Mouse (Mus musculus): ENCODE results near the gene Gm3448. TPM values are rescaled to one million over a fixed set of nuclear protein-coding genes. Genes with fewer than 3 reads are reported as not detected.
"Not testable (repeated sequence)": the region's sequence is repeated elsewhere in the genome, so short reads cannot be mapped to it uniquely, and the experiment has no call there.

Gm3448 gene
- total RNA-seq, 2 experiments from 2014 or later: 5.7 to 8.3 TPM

- peak; percentile 65 for ATAC-seq (ENCODE audit: poor library complexity, severe bottlenecking)
Measured at GRCm38 (mm10) chr17:15040455-15040854, 882 bp downstream of the Gm3448 start.

- peak; percentile 41 for ATAC-seq (ENCODE audit: poor library complexity, severe bottlenecking)
Measured at GRCm38 (mm10) chr17:15031414-15031813, 9.9 kb downstream of the Gm3448 start.

- not testable (repeated sequence) for ATAC-seq (ENCODE audit: poor library complexity, severe bottlenecking)
Measured at GRCm38 (mm10) chr17:15025513-15025912, 15.8 kb downstream of the Gm3448 start.

GRCm38 (mm10) chr17:15024502-15025193 is 16.7 kb downstream of the Gm3448 start:
- peak; percentile 60 for ATAC-seq (ENCODE audit: poor library complexity, severe bottlenecking)

GRCm38 (mm10) chr17:15023878-15024492 is 17.4 kb downstream of the Gm3448 start:
- peak; percentile 38 for ATAC-seq (ENCODE audit: poor library complexity, severe bottlenecking)

- peak; percentile 70 for ATAC-seq (ENCODE audit: poor library complexity, severe bottlenecking)
Measured at GRCm38 (mm10) chr17:15021503-15022220, 19.7 kb downstream of the Gm3448 start.

- peak; percentile 95 for ATAC-seq (ENCODE audit: poor library complexity, severe bottlenecking)
Measured at GRCm38 (mm10) chr17:15009706-15010413, 31.5 kb downstream of the Gm3448 start, which contains the start of gene Gm3435. Gm3435 (plus strand) TSS chr17:15010176.

GRCm38 (mm10) chr17:15009088-15009487 is 32.2 kb downstream of the Gm3448 start:
- ATAC-seq (ENCODE audit: poor library complexity, severe bottlenecking): peak; percentile 64

GRCm38 (mm10) chr17:15000047-15000446 is 41.3 kb downstream of the Gm3448 start:
- ATAC-seq (ENCODE audit: poor library complexity, severe bottlenecking): peak; percentile 40

GRCm38 (mm10) chr17:14994140-14994539 is 47.2 kb downstream of the Gm3448 start:
- ATAC-seq (ENCODE audit: poor library complexity, severe bottlenecking): not testable (repeated sequence)

- peak; percentile 58 for ATAC-seq (ENCODE audit: poor library complexity, severe bottlenecking)
Measured at GRCm38 (mm10) chr17:14993139-14993832, 48.1 kb downstream of the Gm3448 start.

GRCm38 (mm10) chr17:14992522-14993138 is 48.7 kb downstream of the Gm3448 start:
- ATAC-seq (ENCODE audit: poor library complexity, severe bottlenecking): peak; percentile 34

GRCm38 (mm10) chr17:14990116-14990702 is 51.1 kb downstream of the Gm3448 start:
- ATAC-seq (ENCODE audit: poor library complexity, severe bottlenecking): peak; percentile 61

GRCm38 (mm10) chr17:14978362-14979038 is 62.8 kb downstream of the Gm3448 start, which contains the start of the genes 9030025P20Rik and Gm3417:
9030025P20Rik (plus strand) TSS chr17:14978468.
Gm3417 (minus strand) TSS chr17:14978790.
- peak; percentile 95 for ATAC-seq (ENCODE audit: poor library complexity, severe bottlenecking)

- ATAC-seq (ENCODE audit: poor library complexity, severe bottlenecking): peak; percentile 70
Measured at GRCm38 (mm10) chr17:14977718-14978361, 63.5 kb downstream of the Gm3448 start.

GRCm38 (mm10) chr17:14968373-14968913 is 72.9 kb downstream of the Gm3448 start:
- 0 out of 2 replicates have a peak, but pooled peaks have one; percentile 23 for ATAC-seq (ENCODE audit: poor library complexity, severe bottlenecking)

GRCm38 (mm10) chr17:14961557-14962154 is 79.7 kb downstream of the Gm3448 start:
- ATAC-seq (ENCODE audit: poor library complexity, severe bottlenecking): peak; percentile 71

Measured in megakaryocyte, adult 5-6 weeks (primary cell).